Mouse (Mus musculus) activated CD4-positive, CD25-positive, alpha-beta regulatory T cell, adult 9 weeks (primary cell): Measurements from ENCODE around the gene Foxe1. TPM values are rescaled to one million over a fixed set of nuclear protein-coding genes. Genes with fewer than 3 reads are reported as not detected.

Experiments used
- polyA plus RNA-seq: library from polyadenylated mRNA; unstranded; fragments of 100-300 nt; shearing (Covaris generic); gene quantifications from one replicate; pipeline ENCODE4 v1.2.1, GENCODE M21; 2017

Gene Foxe1
- not detected for polyA plus RNA-seq

DNA sequence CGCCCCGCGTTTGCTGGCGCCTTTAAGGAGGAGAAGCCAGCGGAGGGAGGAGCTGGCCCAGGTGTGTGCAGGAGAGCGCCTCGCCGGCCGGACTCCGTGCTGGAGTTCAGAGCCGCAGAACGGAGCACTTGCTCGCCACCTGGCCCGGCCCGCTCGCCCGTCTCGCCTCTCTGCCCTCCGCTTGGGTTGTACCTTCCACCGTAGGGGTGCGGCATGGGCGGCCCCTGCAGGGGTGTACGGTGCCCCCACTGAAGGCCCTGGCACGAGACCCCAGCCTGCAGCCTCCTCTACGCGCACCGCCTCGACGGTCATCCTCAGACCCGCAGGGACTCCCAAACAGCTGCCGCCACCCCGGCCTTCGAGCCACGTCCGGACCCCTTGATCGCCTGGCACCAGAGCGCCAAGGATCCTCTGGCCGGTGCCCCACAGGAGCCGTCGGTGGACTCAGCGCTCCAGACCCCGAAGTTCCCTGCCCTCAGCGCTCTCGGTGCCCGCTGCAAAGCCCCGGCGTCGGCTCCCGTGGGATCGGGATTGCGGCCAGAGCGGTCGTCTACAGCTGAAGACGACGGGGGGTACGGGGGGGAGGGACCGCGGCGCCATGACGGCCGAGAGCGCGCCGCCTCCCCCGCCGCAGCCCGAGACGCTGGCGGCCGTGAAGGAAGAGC lies at the start of gene Foxe1:
Gene Foxe1 (plus strand): TSS at position 14 of the 665 bp plus-strand sequence.

DNA sequence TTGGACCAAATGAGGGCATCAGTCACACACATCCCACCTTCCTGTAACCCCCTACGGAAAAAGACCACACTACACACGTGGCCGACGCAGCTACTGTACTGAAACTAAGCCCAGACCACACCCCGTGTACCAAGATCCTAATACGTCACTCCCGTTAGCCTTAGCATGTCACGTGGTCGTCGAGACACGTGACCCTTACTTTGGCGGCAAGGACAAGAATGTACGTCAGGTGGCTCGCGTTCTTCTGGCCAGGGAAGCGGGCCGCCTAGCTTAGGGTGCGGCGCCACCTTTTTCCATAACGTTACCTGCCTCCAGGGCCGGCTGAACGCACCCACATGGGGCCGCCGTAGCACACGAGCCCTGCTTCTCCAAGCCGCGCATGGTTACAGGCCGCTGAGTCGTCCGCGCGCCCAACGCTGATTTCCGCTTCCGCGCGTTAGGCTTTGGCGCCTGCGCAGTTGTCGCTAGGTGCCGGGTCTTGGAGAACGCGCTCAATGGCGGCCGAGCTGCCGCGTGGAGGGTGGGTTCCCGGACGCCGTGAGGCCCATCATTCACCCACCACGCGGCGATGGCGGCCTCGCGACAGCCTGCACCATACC lies 45.7 kb downstream of the Foxe1 start, which contains the start of gene Trmo:
Gene Trmo (minus strand): TSS at position 425 of the 599 bp plus-strand sequence.

Other genes with a start within 250 kb of the Foxe1 start
- gene Ncbp1, start 205.0 kb upstream of the Foxe1 start, polyA plus RNA-seq = 63.0 TPM
- 53.8 TPM for gene Tstd2, start 204.9 kb upstream of the Foxe1 start, polyA plus RNA-seq
- gene Xpa, start 147.3 kb upstream of the Foxe1 start, polyA plus RNA-seq = 9.0 TPM
- 23.5 TPM for gene Trmo, start 45.8 kb downstream of the Foxe1 start, polyA plus RNA-seq
- gene Hemgn, start 69.9 kb downstream of the Foxe1 start, polyA plus RNA-seq = 1.6 TPM
- gene Anp32b, start 107.3 kb downstream of the Foxe1 start, polyA plus RNA-seq = 43.0 TPM
- gene Nans, start 145.6 kb downstream of the Foxe1 start, polyA plus RNA-seq = 93.9 TPM
- 51.9 TPM for gene Trim14, start 192.5 kb downstream of the Foxe1 start, polyA plus RNA-seq